Mouse (Mus musculus): ENCODE data around the gene Herc1. TPM values are rescaled to one million over a fixed set of nuclear protein-coding genes. Genes with fewer than 3 reads are reported as not detected.

Herc1 gene
- 36.6 and 42.2 TPM in 2 replicates for polyA plus RNA-seq (2014; fragmentation: Nextera tagmentation; extraction: Ambion mirVana)

GRCm38 (mm10) chr9:66349860-66350787, at the start of gene Herc1:
Herc1 (plus strand) TSS chr9:66350450.
- DNase-seq (ENCODE audit: low spot score) = peak; percentile 96
- Histone ChIP-seq H3K9me3 (ENCODE audit: control insufficient read depth, low read length) (no peaks in the 10 kb centered on the region), H3K4me1 (replicated peaks; ENCODE audit: control insufficient read depth, insufficient read depth, low read length) (0 out of 2 replicates have a peak, but pooled peaks cover 2% of the 10 kb centered on the region), H3K27me3 (ENCODE audit: control insufficient read depth, insufficient read depth, low read length) (no peaks in the 10 kb centered on the region), H3K27ac (ENCODE audit: low read depth, low read length) (peak within 1 kb of the TSS; percentile 98), H3K36me3 (ENCODE audit: control insufficient read depth, insufficient read depth, low read length) (no peaks in the 10 kb centered on the region), H3K4me2 (replicated peaks; ENCODE audit: low read depth, low read length) (peak within 1 kb of the TSS; percentile 85), H3K4me3 (ENCODE audit: low read depth, low read length) (peak within 1 kb of the TSS; percentile 97), H3K9ac (ENCODE audit: low read depth, low read length) (peak within 1 kb of the TSS; percentile 97)
- under 1% methylated on average over 79 of the region's 85 CpGs for WGBS
- peak; percentile 86 for ATAC-seq (ENCODE audit: low FRiP score)

GRCm38 (mm10) chr9:66304320-66305090, 45.7 kb upstream of the Herc1 start:
- 85% methylated on average over 3 of the region's 3 CpGs for WGBS
- H3K36me3 ChIP-seq (ENCODE audit: control insufficient read depth, insufficient read depth, low read length) = no peaks in the 10 kb centered on the region
- no peaks in the 10 kb centered on the region for H3K27me3 ChIP-seq (ENCODE audit: control insufficient read depth, insufficient read depth, low read length)
- DNase-seq (ENCODE audit: low spot score) (no peak), ATAC-seq (ENCODE audit: low FRiP score) (no peak)
- no peak overlapping the region for H3K4me3 ChIP-seq (ENCODE audit: low read depth, low read length)
- no peaks in the 10 kb centered on the region for H3K9me3 ChIP-seq (ENCODE audit: control insufficient read depth, low read length)
- H3K4me2 ChIP-seq (replicated peaks; ENCODE audit: low read depth, low read length) = no peak overlapping the region
- H3K9ac ChIP-seq (ENCODE audit: low read depth, low read length) = no peak overlapping the region
- no peaks in the 10 kb centered on the region for H3K4me1 ChIP-seq (replicated peaks; ENCODE audit: control insufficient read depth, insufficient read depth, low read length)
- no peak overlapping the region for H3K27ac ChIP-seq (ENCODE audit: low read depth, low read length)

- Histone ChIP-seq H3K4me2 (replicated peaks; ENCODE audit: low read depth, low read length) (no peak overlapping the region), H3K9ac (ENCODE audit: low read depth, low read length) (no peak overlapping the region), H3K4me3 (ENCODE audit: low read depth, low read length) (no peak overlapping the region), H3K4me1 (replicated peaks; ENCODE audit: control insufficient read depth, insufficient read depth, low read length) (no peaks in the 10 kb centered on the region), H3K9me3 (ENCODE audit: control insufficient read depth, low read length) (no peaks in the 10 kb centered on the region), H3K36me3 (ENCODE audit: control insufficient read depth, insufficient read depth, low read length) (no peaks in the 10 kb centered on the region), H3K27ac (ENCODE audit: low read depth, low read length) (no peak overlapping the region), H3K27me3 (ENCODE audit: control insufficient read depth, insufficient read depth, low read length) (no peaks in the 10 kb centered on the region)
- WGBS = 59% methylated on average over 25 of the region's 25 CpGs
- no peak for DNase-seq (ENCODE audit: low spot score)
- no peak for ATAC-seq (ENCODE audit: low FRiP score)
Observed at GRCm38 (mm10) chr9:66305121-66306112, 44.8 kb upstream of the Herc1 start.

- ATAC-seq (ENCODE audit: low FRiP score) (no peak), DNase-seq (ENCODE audit: low spot score) (no peak)
- Histone ChIP-seq H3K4me2 (replicated peaks; ENCODE audit: low read depth, low read length) (no peak overlapping the region), H3K4me3 (ENCODE audit: low read depth, low read length) (no peak overlapping the region), H3K9me3 (ENCODE audit: control insufficient read depth, low read length) (no peaks in the 10 kb centered on the region), H3K36me3 (ENCODE audit: control insufficient read depth, insufficient read depth, low read length) (no peaks in the 10 kb centered on the region), H3K4me1 (replicated peaks; ENCODE audit: control insufficient read depth, insufficient read depth, low read length) (no peaks in the 10 kb centered on the region), H3K27ac (ENCODE audit: low read depth, low read length) (no peak overlapping the region), H3K27me3 (ENCODE audit: control insufficient read depth, insufficient read depth, low read length) (no peaks in the 10 kb centered on the region), H3K9ac (ENCODE audit: low read depth, low read length) (no peak overlapping the region)
- 84% methylated on average over 3 of the region's 3 CpGs for WGBS
Observed at GRCm38 (mm10) chr9:66306414-66306813, 43.8 kb upstream of the Herc1 start.

- H3K27me3 ChIP-seq (ENCODE audit: control insufficient read depth, insufficient read depth, low read length) = no peaks in the 10 kb centered on the region
- no peaks in the 10 kb centered on the region for H3K9me3 ChIP-seq (ENCODE audit: control insufficient read depth, low read length)
- peak; percentile 46 for DNase-seq (ENCODE audit: low spot score)
- no peaks in the 10 kb centered on the region for H3K36me3 ChIP-seq (ENCODE audit: control insufficient read depth, insufficient read depth, low read length)
- no peak for ATAC-seq (ENCODE audit: low FRiP score)
- WGBS = 34% methylated on average over 2 of the region's 2 CpGs
- no peak overlapping the region for H3K4me2 ChIP-seq (replicated peaks; ENCODE audit: low read depth, low read length)
- H3K9ac ChIP-seq (ENCODE audit: low read depth, low read length) = no peak overlapping the region
- no peak overlapping the region for H3K4me3 ChIP-seq (ENCODE audit: low read depth, low read length)
- no peak overlapping the region for H3K27ac ChIP-seq (ENCODE audit: low read depth, low read length)
- H3K4me1 ChIP-seq (replicated peaks; ENCODE audit: control insufficient read depth, insufficient read depth, low read length) = no peaks in the 10 kb centered on the region
Observed at GRCm38 (mm10) chr9:66307341-66307740, 42.9 kb upstream of the Herc1 start.

GRCm38 (mm10) chr9:66308741-66309140, 41.5 kb upstream of the Herc1 start:
- DNase-seq (ENCODE audit: low spot score) (no peak), ATAC-seq (ENCODE audit: low FRiP score) (no peak)
- no peak overlapping the region for H3K4me3 ChIP-seq (ENCODE audit: low read depth, low read length)
- no peak overlapping the region for H3K4me2 ChIP-seq (replicated peaks; ENCODE audit: low read depth, low read length)
- H3K36me3 ChIP-seq (ENCODE audit: control insufficient read depth, insufficient read depth, low read length) = no peaks in the 10 kb centered on the region
- H3K9me3 ChIP-seq (ENCODE audit: control insufficient read depth, low read length) = no peaks in the 10 kb centered on the region
- H3K9ac ChIP-seq (ENCODE audit: low read depth, low read length) = no peak overlapping the region
- H3K27me3 ChIP-seq (ENCODE audit: control insufficient read depth, insufficient read depth, low read length) = no peaks in the 10 kb centered on the region
- H3K27ac ChIP-seq (ENCODE audit: low read depth, low read length) = no peak overlapping the region
- H3K4me1 ChIP-seq (replicated peaks; ENCODE audit: control insufficient read depth, insufficient read depth, low read length) = no peaks in the 10 kb centered on the region
- 84% methylated on average over 4 of the region's 4 CpGs for WGBS

GRCm38 (mm10) chr9:66311458-66311857, 38.8 kb upstream of the Herc1 start:
- Histone ChIP-seq H3K36me3 (ENCODE audit: control insufficient read depth, insufficient read depth, low read length) (no peaks in the 10 kb centered on the region), H3K9ac (ENCODE audit: low read depth, low read length) (no peak overlapping the region), H3K9me3 (ENCODE audit: control insufficient read depth, low read length) (no peaks in the 10 kb centered on the region), H3K4me3 (ENCODE audit: low read depth, low read length) (no peak overlapping the region), H3K4me2 (replicated peaks; ENCODE audit: low read depth, low read length) (no peak overlapping the region), H3K4me1 (replicated peaks; ENCODE audit: control insufficient read depth, insufficient read depth, low read length) (no peaks in the 10 kb centered on the region), H3K27me3 (ENCODE audit: control insufficient read depth, insufficient read depth, low read length) (no peaks in the 10 kb centered on the region), H3K27ac (ENCODE audit: low read depth, low read length) (no peak overlapping the region)
- 54% methylated on average over 3 of the region's 3 CpGs for WGBS
- ATAC-seq (ENCODE audit: low FRiP score) = no peak
- no peak for DNase-seq (ENCODE audit: low spot score)

GRCm38 (mm10) chr9:66316603-66317002, 33.6 kb upstream of the Herc1 start:
- WGBS = 80% methylated on average over 2 of the region's 2 CpGs
- DNase-seq (ENCODE audit: low spot score) = no peak

More at GRCm38 (mm10) chr9:66316603-66317002, 33.6 kb upstream of the Herc1 start:
- no peak overlapping the region for H3K4me2 ChIP-seq (replicated peaks; ENCODE audit: low read depth, low read length)
- no peak overlapping the region for H3K9ac ChIP-seq (ENCODE audit: low read depth, low read length)
- H3K4me1 ChIP-seq (replicated peaks; ENCODE audit: control insufficient read depth, insufficient read depth, low read length) = no peaks in the 10 kb centered on the region
- no peak overlapping the region for H3K27ac ChIP-seq (ENCODE audit: low read depth, low read length)
- no peaks in the 10 kb centered on the region for H3K36me3 ChIP-seq (ENCODE audit: control insufficient read depth, insufficient read depth, low read length)
- H3K9me3 ChIP-seq (ENCODE audit: control insufficient read depth, low read length) = no peaks in the 10 kb centered on the region
- H3K27me3 ChIP-seq (ENCODE audit: control insufficient read depth, insufficient read depth, low read length) = no peaks in the 10 kb centered on the region
- ATAC-seq (ENCODE audit: low FRiP score) = no peak
- no peak overlapping the region for H3K4me3 ChIP-seq (ENCODE audit: low read depth, low read length)

All from hindbrain, embryonic 11.5 days (tissue).